Mouse (Mus musculus) cortical plate, adult 2 months (tissue): ENCODE results near the gene Mymk. TPM values are rescaled to one million over a fixed set of nuclear protein-coding genes. Genes with fewer than 3 reads are reported as not detected.

Experiments used
- H3K27ac ChIP-seq: fragments of 200-500 bp; 2 replicates; pipeline ENCODE4 v1.5.1; 2012; ENCODE audit warnings: low read length, control low read depth, inconsistent platforms; ENCODE audit not compliant: insufficient read depth
- H3K4me1 ChIP-seq: fragments of 200-500 bp; 2 replicates; pipeline ENCODE4 v1.6.1; 2011; ENCODE audit warnings: low read length; ENCODE audit not compliant: control insufficient read depth, insufficient read depth
- H3K4me3 ChIP-seq: fragments of 200-500 bp; 2 replicates; pipeline ENCODE4 v1.5.1; 2011; ENCODE audit warnings: mild to moderate bottlenecking, low read length, control low read depth; ENCODE audit not compliant: insufficient read depth
- CTCF ChIP-seq: fragments of 200-500 bp; IDR thresholded peaks from 2 replicates; pipeline ENCODE4 v1.5.1; 2011; ENCODE audit warnings: mild to moderate bottlenecking, control low read depth, low read length; ENCODE audit not compliant: insufficient read depth; ENCODE audit errors: extremely low read depth
- POLR2A ChIP-seq: fragments of 200-500 bp; IDR thresholded peaks from 2 replicates; pipeline ENCODE4 v1.6.1; 2011; ENCODE audit warnings: mild to moderate bottlenecking, low read length, control low read depth; ENCODE audit not compliant: insufficient read depth; ENCODE audit errors: extremely low read depth
- polyA plus RNA-seq: library from polyadenylated mRNA; depleted of rRNA; stranded (reverse); fragments of >200 nt; gene quantifications from 2 replicates; pipeline ENCODE4 v1.2.3, GENCODE M21; 2012

Mymk gene
- polyA plus RNA-seq, 1 experiment: 0.69 TPM

- Histone ChIP-seq H3K27ac (no peak overlapping the region), H3K4me1 (peaks cover 8% of the 10 kb centered on the region), H3K4me3 (no peak overlapping the region)
- TF ChIP-seq POLR2A (no peak), CTCF (no peak)
These were observed 11.9 kb upstream of the Mymk start for GRCm38 (mm10) chr2:27083761-27084475.

DNA sequence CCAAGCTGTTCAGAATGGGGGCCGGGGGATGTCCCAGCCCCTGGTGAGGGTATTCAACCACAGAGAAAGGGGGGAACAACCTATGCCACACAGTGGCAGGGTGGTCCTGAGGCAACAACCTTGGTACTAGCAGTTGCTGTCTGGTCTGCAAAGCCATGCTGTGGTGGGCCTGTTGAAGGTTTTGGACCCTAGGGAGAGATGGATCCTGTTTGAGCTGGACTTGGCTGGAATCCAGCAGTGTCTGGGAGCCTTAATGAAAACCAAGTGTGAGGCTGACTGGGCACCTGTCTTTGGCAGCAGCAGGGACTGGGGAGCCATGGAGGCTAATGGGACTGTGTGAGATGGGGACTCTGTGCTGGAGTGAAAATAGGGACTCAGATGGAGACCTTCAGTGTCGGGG is 7.7 kb upstream of the Mymk start:
- no peak overlapping the region for H3K4me3 ChIP-seq

GRCm38 (mm10) chr2:27079152-27079584 is 7.2 kb upstream of the Mymk start, which contains the start of gene Adamtsl2:
Gene Adamtsl2 (plus strand): TSS chr2:27079379.
- Histone ChIP-seq H3K27ac (no peak within 1 kb of the TSS), H3K4me1 (peaks cover 5% of the 10 kb centered on the region), H3K4me3 (no peak within 1 kb of the TSS)
- TF ChIP-seq CTCF: no peak
- TF ChIP-seq POLR2A: no peak

More for the DNA sequence above, 7.7 kb upstream of the Mymk start:
- Histone ChIP-seq H3K27ac (no peak overlapping the region), H3K4me1 (peaks cover 5% of the 10 kb centered on the region)
- TF ChIP-seq CTCF: no peak
- no peak for TF ChIP-seq POLR2A

DNA sequence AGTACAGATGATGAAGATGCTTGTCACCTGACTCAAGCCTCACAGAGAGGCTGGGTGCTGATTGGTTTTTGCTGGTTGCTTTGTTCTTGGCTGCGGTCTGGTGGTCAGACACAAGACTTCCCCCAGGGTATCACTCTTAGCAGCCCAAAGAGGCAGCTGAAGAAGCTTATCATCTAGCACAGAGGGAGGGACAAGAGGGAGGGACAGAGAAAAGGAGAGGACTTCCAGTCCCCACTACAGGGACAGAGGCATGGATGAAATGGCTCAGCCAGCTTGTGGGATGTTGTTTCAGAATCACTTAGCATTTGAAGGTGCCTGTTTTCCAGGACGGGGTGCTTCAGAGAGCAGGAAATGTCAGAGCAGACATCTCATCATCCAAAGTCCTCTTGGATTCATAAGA is 6.3 kb upstream of the Mymk start:
- H3K4me1 ChIP-seq: peaks cover 5% of the 10 kb centered on the region
- no peak overlapping the region for H3K27ac ChIP-seq
- H3K4me3 ChIP-seq: no peak overlapping the region
- TF ChIP-seq POLR2A (no peak), CTCF (no peak)

DNA sequence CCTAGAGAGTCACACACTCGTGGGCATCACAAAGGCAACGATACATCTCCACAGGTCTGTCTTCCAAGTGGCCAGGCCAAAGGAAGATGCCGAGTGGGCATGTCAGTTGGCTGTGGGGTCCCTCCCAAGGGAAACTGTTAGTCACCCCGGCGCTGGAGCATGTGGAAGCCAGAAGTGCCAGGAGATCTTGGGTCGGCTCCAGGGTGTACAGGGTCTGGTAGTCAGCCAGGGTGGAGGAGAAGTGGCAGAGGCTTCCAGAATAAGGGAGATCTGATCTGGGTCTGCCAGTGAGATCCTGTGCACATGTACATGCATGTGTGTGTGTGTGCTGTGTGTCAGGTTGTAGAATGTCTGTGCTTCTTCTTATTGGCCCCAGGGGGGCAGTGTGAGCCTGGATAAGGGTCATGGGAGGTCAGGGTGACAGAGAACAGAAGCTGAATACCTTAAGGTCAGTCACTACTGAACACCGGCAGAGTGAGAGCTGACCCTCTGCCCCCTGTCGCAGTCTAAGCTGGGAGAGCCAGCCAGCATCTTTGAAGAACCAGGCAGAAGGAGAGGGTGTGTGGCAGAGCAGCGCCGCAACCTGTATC is 5.8 kb upstream of the Mymk start:
- Histone ChIP-seq H3K4me3 (no peak overlapping the region), H3K27ac (no peak overlapping the region), H3K4me1 (peaks cover 5% of the 10 kb centered on the region)
- 0 out of 2 replicates have a peak, but pooled peaks have one; percentile 20 for TF ChIP-seq CTCF
- no peak for TF ChIP-seq POLR2A

DNA sequence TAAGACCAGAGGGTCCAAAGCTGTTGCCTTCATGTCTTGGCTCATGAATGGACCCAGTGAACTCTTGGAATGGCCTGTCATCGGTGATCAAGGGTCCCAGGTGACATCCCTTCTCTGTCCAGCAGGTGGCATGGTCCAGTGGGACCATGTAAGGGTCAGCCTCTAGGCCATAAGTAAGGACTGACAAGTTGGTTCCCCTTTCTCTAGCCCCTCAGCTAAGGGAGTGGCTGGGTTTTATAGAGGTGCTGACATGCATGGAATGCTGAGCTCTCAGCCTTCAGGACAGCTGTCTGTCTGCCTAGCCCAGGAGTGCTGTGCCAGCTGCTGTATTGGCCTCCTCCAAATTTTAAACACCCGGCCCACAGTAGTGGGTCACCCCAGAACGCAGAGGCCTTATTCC is 3.5 kb upstream of the Mymk start:
- Histone ChIP-seq H3K27ac (no peak overlapping the region), H3K4me1 (peaks cover 7% of the 10 kb centered on the region), H3K4me3 (no peak overlapping the region)
- TF ChIP-seq CTCF: peak; percentile 57
- no peak for TF ChIP-seq POLR2A

- TF ChIP-seq POLR2A (no peak), CTCF (no peak)
These were observed 2.8 kb upstream of the Mymk start for GRCm38 (mm10) chr2:27074804-27075203.

DNA sequence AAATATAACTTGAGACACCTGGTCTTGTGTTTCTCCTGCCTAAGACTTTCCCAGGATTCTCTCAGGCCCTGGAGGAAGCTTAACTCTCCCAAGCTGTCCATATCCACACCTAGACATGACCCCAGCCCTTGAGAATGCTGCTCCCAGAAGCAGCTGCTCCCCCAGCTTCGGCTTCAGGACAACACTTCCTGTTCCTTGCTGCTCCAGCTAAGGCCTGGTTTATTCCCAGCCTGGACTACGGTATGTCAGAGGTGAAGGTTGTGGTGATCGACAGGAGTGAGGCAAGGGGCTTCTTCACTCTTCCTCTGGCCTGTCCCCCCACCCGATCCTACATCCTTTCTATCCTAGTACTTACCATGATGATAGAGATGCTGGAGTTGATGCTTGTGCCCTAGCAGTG is 1.4 kb upstream of the Mymk start:
- H3K4me1 ChIP-seq: peaks cover 4% of the 10 kb centered on the region
- no peak for TF ChIP-seq POLR2A
- TF ChIP-seq CTCF: no peak
- no peak overlapping the region for H3K27ac ChIP-seq
- no peak overlapping the region for H3K4me3 ChIP-seq

More at GRCm38 (mm10) chr2:27074804-27075203, 2.8 kb upstream of the Mymk start:
- peaks cover 8% of the 10 kb centered on the region for H3K4me1 ChIP-seq
- H3K4me3 ChIP-seq: no peak overlapping the region
- no peak overlapping the region for H3K27ac ChIP-seq

DNA sequence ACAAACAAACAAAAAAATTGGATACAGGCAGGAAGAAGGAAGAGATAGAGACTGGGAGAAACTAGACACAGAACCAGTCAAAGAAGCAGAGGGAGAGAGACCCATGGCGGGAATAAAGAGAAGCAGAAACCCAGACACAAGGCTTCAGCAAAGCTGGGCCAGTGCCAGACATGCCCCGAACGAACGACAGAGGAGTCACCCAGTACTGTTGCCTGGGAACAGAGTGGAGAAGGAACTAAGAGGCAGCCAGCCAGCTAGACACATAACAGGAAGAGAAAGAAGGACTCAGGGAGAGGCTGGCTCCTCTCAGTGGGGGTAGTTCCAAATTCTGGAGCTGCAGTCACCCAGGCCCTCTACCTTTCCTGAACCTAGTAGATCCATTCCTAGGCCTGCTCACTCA is 842 bp downstream of the Mymk start:
- TF ChIP-seq CTCF: no peak
- no peak for TF ChIP-seq POLR2A
- Histone ChIP-seq H3K4me3 (no peak overlapping the region), H3K27ac (no peak overlapping the region), H3K4me1 (peaks cover 4% of the 10 kb centered on the region)

GRCm38 (mm10) chr2:27070247-27070813 is 1.6 kb downstream of the Mymk start:
- no peak overlapping the region for H3K4me3 ChIP-seq
- TF ChIP-seq CTCF (no peak), POLR2A (no peak)
- H3K27ac ChIP-seq: no peak overlapping the region
- H3K4me1 ChIP-seq: peaks cover 4% of the 10 kb centered on the region
